Mouse (Mus musculus) heart, adult 9 months (tissue): ENCODE results near the gene Usp38.

Experiments used
- DNase-seq, 2 experiments: peaks; one replicate each; pipeline ENCODE4 v3.0.0; 2022; ENCODE audit warnings: low spot score in 2 of 2

Usp38 gene

GRCm38 (mm10) chr8:80961937-80962591, 52.7 kb downstream of the Usp38 start:
- DNase-seq = no peak

GRCm38 (mm10) chr8:80961070-80961609, 53.6 kb downstream of the Usp38 start:
- no peak for DNase-seq

GRCm38 (mm10) chr8:80959588-80960268, 55.0 kb downstream of the Usp38 start:
- no peak for DNase-seq

- DNase-seq = no peak
These were observed 57.0 kb downstream of the Usp38 start for GRCm38 (mm10) chr8:80957776-80958175.

GRCm38 (mm10) chr8:80952973-80953372, 61.8 kb downstream of the Usp38 start:
- no peak for DNase-seq

GRCm38 (mm10) chr8:80952235-80952915, 62.4 kb downstream of the Usp38 start:
- peak; percentile 30 to 62 for DNase-seq

- DNase-seq = peak in 1 of 2 experiments; percentile 21
These were observed 66.1 kb downstream of the Usp38 start for GRCm38 (mm10) chr8:80948405-80949183.

- DNase-seq = no peak
These were observed 71.0 kb downstream of the Usp38 start for GRCm38 (mm10) chr8:80943742-80944141.

GRCm38 (mm10) chr8:80941621-80942020, 73.1 kb downstream of the Usp38 start:
- DNase-seq = no peak

GRCm38 (mm10) chr8:80937814-80938650, 76.7 kb downstream of the Usp38 start:
- DNase-seq = peak; percentile 58 to 68
